Mouse (Mus musculus): ENCODE measurements around the gene Amdhd1. TPM values are rescaled to one million over a fixed set of nuclear protein-coding genes. Genes with fewer than 3 reads are reported as not detected.

The Amdhd1 gene
- polyA plus RNA-seq, 1 experiment from 2014 or later, result 0.24 TPM

DNA sequence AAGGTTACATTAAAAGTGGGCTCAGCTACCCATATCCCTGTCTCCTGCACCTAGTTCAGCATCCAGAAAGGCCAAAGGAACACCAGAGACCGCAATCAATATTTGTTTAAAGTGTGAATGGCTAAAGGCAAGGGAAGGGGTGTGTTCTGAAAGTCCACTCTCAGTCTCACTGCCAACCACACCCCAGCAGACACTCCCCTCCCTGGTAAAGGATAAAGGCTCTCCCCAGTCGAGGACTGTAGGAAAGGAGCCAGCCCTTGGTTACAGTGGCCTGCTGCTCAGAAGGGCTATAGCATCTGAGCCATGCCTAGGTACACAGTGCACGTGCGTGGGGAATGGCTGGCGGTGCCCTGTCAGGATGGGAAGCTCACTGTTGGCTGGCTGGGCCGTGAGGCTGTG, 51.0 kb downstream of the Amdhd1 start:
- Histone ChIP-seq H3K4me3 (no peak overlapping the region), H3K27ac (peak overlapping the region; percentile 66), H3K27me3 (ENCODE audit: insufficient read depth, poor library complexity, severe bottlenecking) (no peaks in the 10 kb centered on the region), H3K36me3 (peaks cover 8% of the 10 kb centered on the region), H3K9me3 (no peaks in the 10 kb centered on the region), H3K4me1 (replicated peaks) (peaks cover 29% of the 10 kb centered on the region)
- 73% methylated on average over 6 of the region's 6 CpGs for WGBS
- DNase-seq (ENCODE audit: low spot score), result no peak

DNA sequence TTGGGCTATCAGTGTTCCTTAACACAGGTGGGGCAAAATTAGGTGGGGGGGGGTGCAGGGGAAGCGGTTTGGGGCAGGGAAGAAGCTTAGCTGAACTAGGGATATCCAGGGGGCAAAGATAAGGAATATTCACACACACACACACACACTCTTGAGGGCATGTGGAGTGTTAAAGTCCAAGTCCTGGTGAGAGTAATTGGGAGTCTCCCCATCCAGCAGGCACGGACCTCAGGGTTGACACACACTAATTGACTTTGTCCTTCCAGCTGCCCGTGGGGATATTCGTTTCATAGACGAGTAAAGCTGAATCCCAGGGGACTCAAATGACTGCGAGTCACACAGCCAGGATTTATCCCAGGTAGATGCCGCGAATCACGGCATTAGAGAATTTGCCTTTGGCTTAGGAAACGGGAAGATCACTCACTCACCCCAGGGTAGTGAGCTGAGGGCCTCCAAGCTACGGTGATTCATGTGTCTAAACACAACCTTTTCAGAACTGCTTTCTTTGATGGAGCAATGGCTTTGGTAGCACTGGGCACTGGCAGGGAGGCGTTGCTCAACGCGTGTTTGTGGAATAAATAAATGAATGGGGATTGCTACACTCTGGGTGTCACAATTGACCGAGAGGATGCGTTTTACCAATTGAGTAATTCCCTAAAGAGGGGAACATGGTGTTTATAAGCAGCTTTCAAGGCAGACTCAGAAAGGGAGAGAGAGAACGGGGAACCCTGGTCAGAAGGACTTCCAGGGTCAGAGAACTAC, 51.6 kb downstream of the Amdhd1 start, which contains the start of gene Hal:
TSS of gene Hal (plus strand) at position 703 of the 762 bp plus-strand sequence.
- no peaks in the 10 kb centered on the region for H3K9me3 ChIP-seq
- no peak for DNase-seq (ENCODE audit: low spot score)
- peak within 1 kb of the TSS; percentile 66 for H3K27ac ChIP-seq
- WGBS, result 71% methylated on average over 17 of the region's 17 CpGs
- H3K4me1 ChIP-seq (replicated peaks), result peaks cover 29% of the 10 kb centered on the region
- H3K36me3 ChIP-seq, result peaks cover 14% of the 10 kb centered on the region
- no peak within 1 kb of the TSS for H3K4me3 ChIP-seq
- H3K27me3 ChIP-seq (ENCODE audit: insufficient read depth, poor library complexity, severe bottlenecking), result no peaks in the 10 kb centered on the region

DNA sequence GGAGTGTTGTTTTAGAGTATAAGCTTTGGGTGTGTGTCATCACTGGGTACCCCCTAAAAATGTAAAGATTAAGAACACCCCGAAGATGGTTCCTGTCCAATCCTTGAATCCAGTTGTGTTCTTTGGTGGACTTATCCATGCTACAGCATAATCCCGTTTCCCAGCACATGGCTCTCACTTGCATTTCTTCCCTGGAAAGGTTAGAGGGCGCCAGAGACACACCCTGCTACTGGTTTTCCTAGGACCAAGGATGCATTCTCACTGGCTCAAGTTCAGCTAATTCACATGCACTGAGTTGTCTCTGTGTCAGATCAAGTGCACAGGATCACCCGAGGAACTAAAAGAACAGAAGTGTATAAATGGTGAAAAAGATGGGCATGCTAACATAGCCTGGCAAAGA, 53.2 kb downstream of the Amdhd1 start:
- peak; percentile 26 for DNase-seq (ENCODE audit: low spot score)
- Histone ChIP-seq H3K36me3 (peaks cover 30% of the 10 kb centered on the region), H3K4me1 (replicated peaks) (peaks cover 29% of the 10 kb centered on the region), H3K9me3 (no peaks in the 10 kb centered on the region), H3K4me3 (no peak overlapping the region), H3K27ac (no peak overlapping the region), H3K27me3 (ENCODE audit: insufficient read depth, poor library complexity, severe bottlenecking) (no peaks in the 10 kb centered on the region)
- WGBS, result 34% methylated on average over 4 of the region's 4 CpGs

DNA sequence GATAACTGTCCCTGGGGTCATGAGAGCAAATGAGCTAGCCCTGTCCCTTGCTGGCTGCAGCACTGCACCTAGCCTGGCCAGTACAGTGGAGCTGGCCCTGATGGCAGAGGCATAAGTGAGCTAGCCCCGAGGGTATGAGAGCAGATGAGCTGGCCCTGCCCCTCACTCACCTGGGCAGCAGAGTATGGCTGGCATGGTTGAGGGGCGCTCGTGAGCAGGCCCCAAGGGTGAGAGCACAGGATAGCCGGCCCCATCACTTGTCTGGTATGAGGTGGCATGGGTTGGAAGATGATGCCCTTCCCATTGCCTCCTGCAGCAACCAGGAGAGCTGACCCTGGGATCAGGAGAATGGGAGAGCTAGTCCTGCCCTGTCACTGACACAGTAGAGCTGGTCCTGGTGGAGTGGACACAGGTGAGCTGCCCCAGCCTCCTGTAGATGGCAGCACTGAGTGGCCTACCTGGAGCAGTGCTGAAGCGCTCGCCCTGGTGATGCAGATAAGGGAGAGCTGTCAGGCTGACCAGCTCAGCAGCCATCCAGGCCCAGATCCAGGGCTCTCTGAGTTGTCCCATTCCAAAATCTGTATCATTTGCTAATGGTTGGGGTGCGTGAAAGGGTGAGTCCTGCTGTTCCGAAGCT, 54.7 kb downstream of the Amdhd1 start:
- Histone ChIP-seq H3K36me3 (peaks cover 45% of the 10 kb centered on the region), H3K27ac (no peak overlapping the region), H3K27me3 (ENCODE audit: insufficient read depth, poor library complexity, severe bottlenecking) (no peaks in the 10 kb centered on the region), H3K4me1 (replicated peaks) (peaks cover 23% of the 10 kb centered on the region), H3K9me3 (no peaks in the 10 kb centered on the region), H3K4me3 (no peak overlapping the region)
- DNase-seq (ENCODE audit: low spot score), result peak; percentile 32
- 78% methylated on average over 8 of the region's 8 CpGs for WGBS

DNA sequence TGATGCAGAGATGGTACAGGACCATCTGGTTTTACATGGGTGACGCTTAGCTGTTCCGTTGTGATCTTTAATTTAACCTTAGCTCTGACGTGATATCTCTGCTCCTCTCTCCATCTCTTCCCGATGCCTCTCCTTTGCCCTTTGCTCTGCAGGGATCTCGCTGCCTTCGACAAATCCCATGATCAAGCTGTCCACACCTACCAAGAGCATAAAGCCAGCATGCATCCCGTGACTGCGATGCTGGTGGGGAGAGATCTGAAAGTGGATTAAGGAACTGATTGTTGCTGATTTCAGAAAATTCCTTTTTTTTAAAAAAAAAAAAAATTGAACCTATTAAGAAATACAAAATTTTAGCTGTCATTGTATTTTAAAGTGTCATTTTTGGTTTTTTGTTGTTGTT, 55.3 kb downstream of the Amdhd1 start:
- WGBS, result 88% methylated on average over 8 of the region's 8 CpGs
- no peak for DNase-seq (ENCODE audit: low spot score)
- H3K4me3 ChIP-seq, result no peak overlapping the region
- H3K27ac ChIP-seq, result no peak overlapping the region
- H3K9me3 ChIP-seq, result no peaks in the 10 kb centered on the region
- H3K4me1 ChIP-seq (replicated peaks), result peaks cover 16% of the 10 kb centered on the region
- H3K36me3 ChIP-seq, result peaks cover 52% of the 10 kb centered on the region
- no peaks in the 10 kb centered on the region for H3K27me3 ChIP-seq (ENCODE audit: insufficient read depth, poor library complexity, severe bottlenecking)

Other genes with a start within 250 kb of the Amdhd1 start
- gene Elk3, start 228.9 kb downstream of the Amdhd1 start, polyA plus RNA-seq (2016; fragmentation: Nextera tagmentation; extraction: Ambion mirVana), result 14.8 and 15.7 TPM in 2 replicates
- gene Lta4h, start 86.6 kb downstream of the Amdhd1 start, polyA plus RNA-seq (2016; fragmentation: Nextera tagmentation; extraction: Ambion mirVana), result 151 and 155 TPM in 2 replicates
- 0.12 and 0.17 TPM in 2 replicates for gene Hal, start 51.3 kb downstream of the Amdhd1 start, polyA plus RNA-seq (2016; fragmentation: Nextera tagmentation; extraction: Ambion mirVana)
- 0.35 TPM in 2 replicates for gene Ccdc38, start 599 bp upstream of the Amdhd1 start, polyA plus RNA-seq (2016; fragmentation: Nextera tagmentation; extraction: Ambion mirVana)
- 163 and 183 TPM in 2 replicates for gene Snrpf, start 49.7 kb upstream of the Amdhd1 start, polyA plus RNA-seq (2016; fragmentation: Nextera tagmentation; extraction: Ambion mirVana)
- gene Ntn4, start 100.6 kb upstream of the Amdhd1 start, polyA plus RNA-seq (2016; fragmentation: Nextera tagmentation; extraction: Ambion mirVana), result 0.90 and 2.2 TPM in 2 replicates